Mouse (Mus musculus) embryonic fibroblast, embryonic 13.5 days (primary cell): Measurements from ENCODE around the gene Atxn2l.

Source experiments
- CTCF ChIP-seq: IDR thresholded peaks from 2 replicates; pipeline ENCODE4 v1.5.1; 2011; ENCODE audit warnings: mild to moderate bottlenecking, control low read depth, low read length, moderate library complexity, borderline replicate concordance; ENCODE audit not compliant: insufficient read depth
- POLR2A ChIP-seq: IDR thresholded peaks from 2 replicates; pipeline ENCODE4 v1.6.1; 2011; ENCODE audit warnings: low read depth, mild to moderate bottlenecking, control low read depth, low read length, moderate library complexity

GRCm38 (mm10) chr7:126474486-126474955 lies 28.7 kb downstream of the Atxn2l start:
- TF ChIP-seq CTCF (no peak), POLR2A (no peak)
